Mouse (Mus musculus) thymus, adult 2 months (tissue): ENCODE measurements around the gene Yeats2.

Source experiments
- CTCF ChIP-seq: fragments of 200-500 bp; IDR thresholded peaks from 2 replicates; pipeline ENCODE4 v1.5.1; 2012; ENCODE audit warnings: mild to moderate bottlenecking, control low read depth, low read length, moderate library complexity, borderline replicate concordance; ENCODE audit not compliant: control insufficient read depth, poor library complexity, insufficient read depth; ENCODE audit errors: extremely low read depth
- POLR2A ChIP-seq: fragments of 200-500 bp; IDR thresholded peaks from 2 replicates; pipeline ENCODE4 v1.6.1; 2012; ENCODE audit warnings: mild to moderate bottlenecking, low read length, control low read depth, moderate library complexity; ENCODE audit not compliant: control insufficient read depth, poor library complexity, insufficient read depth; ENCODE audit errors: extremely low read depth

DNA sequence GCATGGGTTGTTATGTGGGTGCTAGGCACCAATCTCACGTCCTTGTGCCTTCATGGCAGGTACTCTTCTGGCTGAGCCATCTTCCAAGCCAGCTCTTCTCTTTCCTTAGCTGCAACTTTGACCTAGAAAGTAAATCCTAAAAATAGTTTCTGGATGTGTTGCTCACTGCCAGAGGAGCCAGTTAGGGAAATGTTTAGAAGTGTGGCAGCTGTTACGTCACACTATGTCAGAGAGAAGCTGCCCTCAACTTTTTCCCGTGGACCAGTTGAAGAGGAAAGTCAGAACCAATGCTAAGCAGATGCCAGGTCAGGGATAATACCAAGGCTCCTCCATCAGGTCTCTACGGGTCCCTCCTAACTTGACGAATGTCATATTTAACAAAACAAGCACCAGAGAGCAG, 138.5 kb downstream of the Yeats2 start:
- TF ChIP-seq CTCF (no peak), POLR2A (no peak)
